Mouse (Mus musculus): Measurements from ENCODE around the gene Baat.
"Not testable (repeated sequence)": the region's sequence is repeated elsewhere in the genome, so short reads cannot be mapped to it uniquely, and the experiment has no call there.

Gene Baat

DNA sequence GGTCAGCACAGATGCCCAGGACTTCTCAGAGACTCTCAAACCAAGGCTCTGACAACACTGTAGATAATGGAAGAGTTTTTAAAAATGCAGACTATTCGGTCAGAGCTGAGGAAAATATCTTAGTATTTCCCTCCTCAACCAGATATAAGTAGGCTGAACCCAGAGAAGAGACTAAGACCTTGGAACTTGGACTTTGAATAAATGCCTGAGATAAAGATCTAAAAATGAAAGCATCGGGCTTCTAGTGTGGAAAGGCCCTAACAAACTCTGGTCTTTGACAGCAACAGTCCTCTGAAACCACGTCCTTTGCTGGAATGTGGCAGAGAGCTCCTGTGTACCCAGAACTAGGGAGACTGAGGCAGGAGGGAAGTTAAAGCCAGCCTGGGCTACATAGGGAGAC is at the start of gene Baat:
Baat (minus strand) TSS at position 172 of the 400 bp plus-strand sequence.
- no peak for DNase-seq (ENCODE audit: low read depth, low spot score)

DNA sequence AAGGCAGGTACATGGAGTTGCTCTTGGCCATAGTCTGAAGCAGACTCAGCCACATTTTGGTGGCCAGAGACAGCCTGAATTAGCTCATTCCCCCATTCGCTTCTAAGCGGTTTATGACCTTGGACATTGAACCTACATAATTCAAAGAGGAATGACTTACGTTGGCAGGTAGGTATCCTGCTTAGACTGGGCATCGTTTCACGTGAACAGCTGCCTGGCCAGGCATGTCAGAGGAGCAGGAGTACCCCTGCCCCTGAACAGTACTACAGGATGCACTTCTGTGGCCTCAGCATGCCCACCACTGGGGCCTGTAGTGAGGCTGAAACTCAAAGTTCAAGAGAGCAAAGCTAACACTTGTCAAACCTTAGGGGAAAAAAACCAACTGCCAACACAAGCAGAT is 47.0 kb upstream of the Baat start:
- DNase-seq (ENCODE audit: low read depth, low spot score) = no peak

DNA sequence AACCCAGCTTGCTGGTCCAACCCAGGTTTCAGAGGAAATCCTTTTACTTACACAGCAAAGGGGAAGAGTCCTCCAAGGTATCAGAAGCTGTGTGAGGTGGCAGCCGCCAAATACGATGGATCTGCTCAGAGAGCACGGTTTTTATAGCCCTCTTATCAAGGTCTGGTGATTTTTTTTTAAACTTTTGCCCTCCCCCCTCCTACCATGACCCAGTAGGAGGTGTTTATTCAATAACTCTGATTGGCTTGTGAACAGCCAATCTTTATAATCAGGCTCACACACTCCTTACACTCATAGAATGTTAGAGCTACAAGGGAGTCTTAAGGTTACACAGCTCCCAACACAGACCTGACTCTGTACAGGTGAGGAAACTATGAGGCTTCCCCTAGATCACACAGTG is 43.0 kb upstream of the Baat start, which contains the start of gene Aldob:
Aldob (minus strand) TSS at position 164 of the 400 bp plus-strand sequence.
- DNase-seq (ENCODE audit: low read depth, low spot score) = no peak

DNA sequence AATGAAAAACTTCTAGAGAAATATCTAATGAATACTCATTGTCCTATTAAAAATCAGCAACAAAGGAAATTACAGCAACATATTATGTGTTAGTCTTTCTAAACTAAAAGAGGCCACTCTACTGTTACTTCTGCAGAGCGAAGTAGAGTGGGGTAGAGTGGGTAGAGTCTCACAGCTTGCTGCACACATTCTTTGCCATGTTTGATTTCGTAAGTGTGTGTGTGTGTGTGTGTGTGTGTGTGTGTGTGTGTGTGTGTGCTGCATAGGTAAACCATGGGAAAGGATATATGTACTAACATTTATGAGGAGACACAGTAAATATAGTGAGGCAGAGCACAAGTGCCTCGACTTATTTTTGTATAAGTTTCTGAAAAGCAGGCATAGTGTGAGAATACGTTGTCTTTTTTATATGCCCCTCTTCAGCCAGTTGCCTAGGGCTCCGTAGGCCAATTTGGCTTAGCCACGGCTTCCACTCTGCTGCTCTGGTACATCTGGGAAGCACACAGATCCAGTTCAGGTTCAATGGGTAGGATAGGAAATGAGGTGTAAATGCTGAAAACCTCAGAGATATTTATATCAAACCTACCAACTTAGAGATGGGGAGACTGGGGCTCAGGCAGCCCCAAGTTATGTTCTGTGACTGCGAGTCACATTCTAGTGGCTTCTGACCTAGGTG is 41.3 kb upstream of the Baat start:
- no peak for DNase-seq (ENCODE audit: low read depth, low spot score)

DNA sequence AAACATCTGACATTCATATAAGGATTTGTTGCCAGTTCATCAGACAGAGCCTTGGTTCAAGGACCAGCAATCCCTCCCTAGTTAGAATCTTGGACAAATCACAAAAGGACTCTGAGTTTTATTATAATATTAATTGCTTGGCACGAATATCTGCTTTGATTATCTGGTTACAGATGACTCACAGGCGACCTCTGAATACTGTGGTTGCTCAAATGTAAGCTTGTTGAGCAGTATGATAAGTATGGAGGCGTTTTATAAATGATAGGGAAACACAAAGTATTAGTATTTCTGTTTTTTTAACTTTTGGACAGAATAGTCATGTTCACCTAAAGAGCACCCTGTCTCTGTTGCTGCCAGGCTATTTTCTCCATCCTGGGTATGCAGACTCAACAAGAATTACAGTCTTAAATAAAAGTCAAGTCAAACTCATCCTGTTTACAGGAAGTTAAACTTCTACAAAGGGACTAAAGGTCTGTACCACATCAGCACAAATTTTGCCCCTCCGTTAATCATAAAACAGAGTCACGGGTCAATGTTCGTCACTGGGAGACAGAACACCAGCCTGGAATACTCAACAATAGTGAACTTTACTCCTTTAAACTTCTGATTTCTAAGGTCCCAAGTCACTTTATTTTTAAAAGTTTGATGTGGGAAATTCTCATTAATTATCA is 40.7 kb upstream of the Baat start:
- DNase-seq (ENCODE audit: low read depth, low spot score) = no peak

DNA sequence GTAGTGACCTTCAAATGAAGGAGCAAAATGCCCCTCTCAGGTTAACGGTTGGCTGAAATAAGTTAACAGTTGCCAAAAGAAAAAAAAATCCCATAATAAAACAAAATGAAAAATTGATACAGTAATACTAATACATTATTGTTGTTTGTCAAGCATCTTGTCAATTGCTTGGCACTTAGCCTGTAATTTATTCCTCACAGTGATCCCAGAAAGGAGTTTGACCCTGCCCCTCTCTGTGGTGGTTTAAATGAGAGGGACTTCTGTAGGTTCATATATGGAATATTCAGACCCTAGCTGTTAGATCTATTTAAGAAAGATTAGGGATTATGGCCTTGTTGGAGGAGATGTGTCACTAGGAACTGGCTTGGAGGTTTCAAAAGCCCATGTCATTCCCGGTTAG is 39.7 kb upstream of the Baat start:
- no peak for DNase-seq (ENCODE audit: low read depth, low spot score)

DNA sequence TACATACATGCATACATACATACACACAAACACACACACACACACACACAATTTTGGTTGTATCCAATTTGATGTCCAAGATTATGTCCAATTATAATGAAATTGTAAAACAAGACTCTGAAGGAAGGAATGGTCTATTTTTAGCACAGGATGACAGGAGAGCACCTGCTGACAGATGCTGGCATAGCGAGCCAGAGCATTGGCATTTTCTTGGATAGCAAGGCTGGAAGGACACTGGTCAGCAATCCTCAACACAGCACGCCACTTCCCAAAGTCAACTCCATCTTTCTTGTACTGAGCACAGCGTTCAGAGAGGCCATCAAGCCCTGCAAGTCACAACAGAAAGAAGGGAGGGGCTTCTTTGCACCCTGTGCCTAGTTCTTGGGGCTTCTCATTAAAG is 34.6 kb upstream of the Baat start:
- DNase-seq (ENCODE audit: low read depth, low spot score) = no peak

DNA sequence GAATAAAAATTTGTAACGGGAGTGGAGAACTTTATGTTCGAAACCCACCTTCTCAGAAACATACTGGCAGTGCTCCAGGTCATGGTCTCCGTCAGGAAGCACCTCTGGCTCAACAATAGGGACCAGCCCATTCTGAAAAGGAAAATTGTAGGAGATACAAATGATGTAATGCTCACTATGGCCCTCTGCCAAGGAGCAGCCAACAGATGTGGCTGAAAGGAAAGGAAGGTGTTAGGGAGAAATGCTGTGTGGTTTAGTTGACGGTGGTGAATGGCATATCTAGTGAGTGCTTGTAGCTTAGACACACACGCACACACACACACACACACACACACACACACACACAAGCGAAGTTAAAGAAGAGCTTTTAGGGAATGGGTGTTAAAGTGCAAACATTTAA is 33.3 kb upstream of the Baat start:
- no peak for DNase-seq (ENCODE audit: low read depth, low spot score)

DNA sequence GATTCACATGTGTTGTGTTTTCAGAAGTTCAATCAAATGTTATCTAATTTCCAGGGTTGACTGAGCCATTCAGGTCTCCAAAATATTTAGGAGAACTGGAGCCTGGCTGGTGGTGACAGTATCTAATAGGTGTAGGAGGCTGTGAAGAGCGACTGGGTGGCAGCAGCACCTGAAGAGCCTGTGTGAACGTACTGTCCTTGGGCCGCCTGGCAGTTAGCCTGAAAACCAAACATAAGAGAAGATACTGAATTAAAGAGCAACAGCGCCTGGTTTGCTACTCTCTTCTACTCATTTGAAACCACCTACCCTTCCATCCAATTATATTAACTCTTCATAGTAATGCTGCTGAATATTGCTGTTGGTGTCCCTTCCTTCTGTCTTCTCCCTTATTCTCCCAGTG is 30.3 kb upstream of the Baat start:
- DNase-seq (ENCODE audit: low read depth, low spot score) = no peak

DNA sequence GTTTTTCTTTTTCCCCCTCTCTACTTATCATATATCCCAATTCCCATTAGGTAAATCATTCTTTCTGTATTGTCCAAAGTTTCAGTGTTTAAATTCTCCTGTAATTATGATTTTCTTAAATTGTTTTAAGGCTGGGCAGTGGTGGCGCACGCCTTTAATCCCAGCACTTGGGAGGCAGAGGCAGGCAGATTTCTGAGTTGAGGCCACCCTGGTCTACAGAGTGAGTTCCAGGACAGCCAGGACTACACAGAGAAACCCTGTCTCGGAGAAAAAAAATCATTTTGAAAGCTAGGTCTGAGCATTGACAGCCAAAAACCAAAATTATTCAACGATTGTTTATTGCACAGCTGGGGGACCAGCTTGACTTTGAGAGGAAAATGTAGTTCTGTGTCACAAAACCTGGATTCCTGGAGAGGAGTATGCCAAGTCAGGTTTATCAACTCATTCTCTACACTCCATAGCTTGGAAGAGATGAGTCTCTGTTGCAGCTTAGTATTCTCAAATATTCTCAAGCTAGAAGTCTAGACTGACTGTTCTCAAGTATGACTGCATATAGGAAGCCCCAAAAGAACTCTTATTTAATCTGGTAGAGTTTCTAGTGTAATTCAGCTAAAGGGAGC is 29.4 kb upstream of the Baat start:
- no peak for DNase-seq (ENCODE audit: low read depth, low spot score)

DNA sequence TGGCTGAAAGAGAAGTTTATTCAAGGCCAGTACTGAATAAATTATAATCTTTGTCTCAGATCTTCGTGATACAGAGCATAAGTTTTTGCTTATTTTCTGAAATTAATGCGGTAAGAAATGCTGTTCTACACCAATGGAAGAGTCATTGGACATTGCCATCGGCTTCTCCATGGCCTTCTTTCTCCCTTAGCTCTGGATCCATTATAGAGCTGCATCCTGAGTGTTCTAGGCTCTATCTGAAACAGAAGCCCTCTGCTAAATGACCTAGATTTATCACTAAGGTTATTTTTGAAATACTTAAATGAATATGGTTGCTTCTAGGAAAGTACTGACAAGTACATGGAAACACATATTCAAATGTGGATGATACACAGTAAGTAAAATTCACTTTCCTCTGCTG is 28.7 kb upstream of the Baat start:
- no peak for DNase-seq (ENCODE audit: low read depth, low spot score)

DNA sequence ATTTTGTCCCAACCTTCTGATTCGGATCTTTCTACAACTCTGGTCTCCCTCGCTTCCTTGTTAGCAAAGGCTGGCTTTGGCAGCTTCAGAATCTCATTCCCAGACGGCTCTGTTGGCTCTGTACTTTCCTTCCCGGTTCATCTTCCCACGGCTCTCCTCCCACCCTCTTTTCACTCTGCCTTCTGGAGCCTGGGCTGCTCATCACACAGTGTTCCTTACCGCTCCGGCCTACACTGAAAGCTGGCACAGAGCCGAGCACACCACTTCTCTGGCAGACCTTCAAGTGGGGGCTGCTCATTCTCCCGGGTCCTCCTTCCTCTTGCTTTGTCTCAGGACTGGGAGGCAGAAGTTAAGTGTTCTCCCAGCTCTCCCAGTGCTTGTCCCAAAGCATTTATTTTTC is 16.2 kb upstream of the Baat start:
- no peak for DNase-seq (ENCODE audit: low read depth, low spot score)

DNA sequence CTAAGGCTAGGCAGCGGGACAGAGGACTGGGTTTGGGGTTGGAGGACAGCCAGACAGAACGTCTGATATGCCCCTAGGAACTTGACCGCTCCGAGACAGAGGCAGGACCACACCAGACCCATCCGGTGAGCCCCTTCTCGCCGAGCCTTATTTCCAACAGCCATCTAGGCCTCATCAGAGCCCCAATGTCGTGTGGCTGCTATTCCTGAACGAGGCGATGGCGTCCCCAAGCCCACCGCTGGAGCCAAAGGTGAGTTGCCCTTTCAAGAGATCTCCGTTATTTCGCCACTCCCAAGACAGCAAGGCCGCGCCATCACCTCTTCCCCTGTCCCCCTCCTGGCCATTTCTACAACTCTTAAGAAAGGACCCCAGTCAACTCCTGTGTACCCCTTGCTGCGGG is 15.0 kb upstream of the Baat start:
- DNase-seq (ENCODE audit: low read depth, low spot score) = no peak

DNA sequence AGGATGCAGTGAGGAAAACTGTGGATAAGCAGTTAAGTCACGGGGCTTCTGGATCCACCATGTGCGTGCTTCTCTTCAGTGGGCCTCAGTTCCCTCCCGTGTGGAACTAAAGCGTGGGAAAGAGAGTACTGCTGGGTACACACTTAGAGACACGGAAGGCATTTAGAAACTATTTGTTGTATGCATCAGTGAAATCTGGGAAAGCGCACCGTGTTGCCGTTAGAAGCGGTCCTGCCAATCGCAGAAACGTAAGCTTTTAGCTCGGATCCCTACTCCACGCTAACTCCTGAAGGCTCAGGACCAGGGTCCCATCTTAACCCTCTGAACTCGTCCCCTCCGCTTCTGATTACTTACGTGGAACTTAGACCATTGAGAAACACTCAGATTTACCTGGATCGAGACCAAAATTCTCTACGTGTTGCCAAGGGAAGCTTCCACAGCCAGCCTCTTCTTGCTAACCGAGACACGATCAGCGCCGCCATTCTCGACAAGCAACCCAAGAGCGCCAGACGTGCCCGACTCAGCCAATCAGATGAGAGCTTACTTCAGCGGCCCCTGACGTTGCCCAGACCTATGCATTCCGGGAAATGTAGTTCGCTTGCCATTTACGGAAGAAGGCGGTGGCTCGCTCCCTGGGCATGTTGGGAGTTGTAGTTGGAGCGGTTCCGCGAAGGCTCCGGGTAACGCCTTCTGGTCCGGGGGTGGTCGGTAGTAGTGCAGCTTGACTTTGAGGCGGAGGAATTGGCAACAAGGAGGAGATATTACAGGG is 14.4 kb upstream of the Baat start, which contains the start of the genes Mrpl50 and Zfp189:
Mrpl50 (minus strand) TSS at position 522 of the 769 bp plus-strand sequence.
Zfp189 (plus strand) TSS at position 605 of the 769 bp plus-strand sequence.
- peak; percentile 98 for DNase-seq (ENCODE audit: low read depth, low spot score)

DNA sequence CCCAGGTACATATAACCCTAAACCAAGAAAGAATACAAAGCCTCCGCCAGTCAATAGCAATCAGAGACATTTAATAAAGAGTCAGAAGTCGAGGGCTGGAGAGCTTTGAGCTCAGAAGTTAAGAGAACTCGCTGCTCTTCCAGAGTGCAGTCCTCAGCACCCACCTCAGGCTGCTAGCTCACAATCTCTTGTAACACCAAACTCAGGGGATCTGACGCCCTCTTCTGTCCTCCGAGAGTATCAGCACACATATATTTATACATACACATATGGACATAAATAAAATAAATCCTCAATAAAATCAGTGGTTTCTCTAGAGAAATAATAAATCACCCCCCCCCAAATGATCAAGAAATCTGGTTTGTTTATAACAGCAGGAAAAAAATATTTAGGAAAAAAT is 13.1 kb upstream of the Baat start:
- DNase-seq (ENCODE audit: low read depth, low spot score) = peak; percentile 87

DNA sequence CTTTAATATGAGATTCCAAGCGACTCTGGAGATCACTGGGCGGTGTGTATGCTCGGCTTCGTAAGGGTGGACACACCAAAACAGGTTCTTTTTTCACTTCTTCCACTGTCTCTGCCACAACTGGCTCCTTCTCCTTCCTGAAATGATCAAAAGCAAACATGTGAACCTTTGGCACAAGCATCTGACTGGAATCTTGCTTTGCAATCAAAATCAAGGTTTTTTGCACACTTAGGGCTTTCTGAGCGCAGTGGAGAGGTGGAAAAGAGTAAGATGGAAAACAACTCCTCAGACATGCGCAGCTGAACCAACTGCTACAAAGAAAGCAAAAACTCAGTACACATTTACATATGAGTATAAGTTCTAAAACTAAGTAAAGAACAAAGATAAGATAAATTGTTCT is 8.1 kb upstream of the Baat start:
- no peak for DNase-seq (ENCODE audit: low read depth, low spot score)

DNA sequence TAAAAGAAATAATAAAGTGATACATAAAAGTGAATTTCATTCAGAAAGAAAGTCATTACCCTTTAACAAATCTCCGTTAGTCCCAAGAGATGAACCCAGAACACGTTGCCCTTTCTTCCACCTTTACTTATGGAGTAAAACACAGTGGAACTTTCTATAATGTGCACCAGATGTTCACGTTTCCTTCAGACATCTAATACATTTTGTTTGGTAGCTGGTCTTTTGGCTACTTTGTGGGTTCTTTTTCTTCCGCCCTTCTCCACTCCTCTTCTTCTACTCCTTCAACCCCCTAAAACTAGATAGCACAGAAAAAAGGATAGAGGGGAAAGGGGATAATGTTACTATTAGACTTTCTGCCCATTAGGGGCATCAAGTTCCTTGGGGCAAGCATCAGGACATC is 6.3 kb upstream of the Baat start:
- no peak for DNase-seq (ENCODE audit: low read depth, low spot score)

DNA sequence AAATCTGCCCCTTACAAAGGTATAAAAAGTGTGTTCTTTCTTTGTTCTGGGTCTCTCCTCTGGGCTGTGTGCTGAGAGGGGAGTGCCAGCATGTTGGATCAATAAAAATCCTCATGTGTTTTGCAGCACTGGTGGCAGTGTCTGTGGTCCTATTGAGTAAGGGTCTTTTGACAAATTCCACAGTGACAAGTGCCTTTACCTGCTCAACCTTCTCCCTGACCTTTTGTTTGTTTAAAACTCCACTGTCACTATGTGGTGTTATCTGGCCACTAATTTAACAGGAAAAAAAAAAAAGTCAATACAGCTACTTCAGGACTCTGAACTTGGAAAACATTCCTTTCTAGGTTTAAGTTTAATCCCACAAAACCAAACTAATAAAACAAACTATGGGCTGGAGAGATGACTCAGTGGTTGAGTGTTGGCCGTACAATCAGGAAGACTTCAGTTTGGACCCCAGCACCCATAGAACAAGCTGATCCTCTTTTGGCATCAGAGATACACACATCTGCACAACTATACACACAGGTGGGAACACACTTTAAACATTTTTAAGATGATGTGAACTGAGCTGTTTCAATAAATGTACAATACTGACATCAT is 4.0 kb upstream of the Baat start:
- not testable (repeated sequence) for DNase-seq (ENCODE audit: low read depth, low spot score)

DNA sequence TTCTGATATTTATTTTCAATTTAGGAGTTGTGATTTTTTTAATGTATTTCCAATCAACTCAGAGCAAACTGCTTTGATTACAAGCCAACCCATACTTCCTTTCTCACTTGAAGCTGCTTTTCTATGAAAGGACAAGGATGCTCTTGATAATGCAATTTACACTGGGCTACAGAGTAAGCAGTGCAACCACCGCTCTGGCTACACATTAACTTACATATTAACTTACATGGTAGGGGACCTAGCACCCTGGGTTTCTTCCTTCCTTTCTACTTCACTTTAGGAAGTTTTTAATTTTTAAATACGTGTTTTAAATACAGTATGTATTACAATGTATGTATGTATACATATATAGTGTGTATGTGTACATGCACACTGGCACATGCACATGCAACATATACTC is 2.8 kb upstream of the Baat start:
- DNase-seq (ENCODE audit: low read depth, low spot score) = no peak

DNA sequence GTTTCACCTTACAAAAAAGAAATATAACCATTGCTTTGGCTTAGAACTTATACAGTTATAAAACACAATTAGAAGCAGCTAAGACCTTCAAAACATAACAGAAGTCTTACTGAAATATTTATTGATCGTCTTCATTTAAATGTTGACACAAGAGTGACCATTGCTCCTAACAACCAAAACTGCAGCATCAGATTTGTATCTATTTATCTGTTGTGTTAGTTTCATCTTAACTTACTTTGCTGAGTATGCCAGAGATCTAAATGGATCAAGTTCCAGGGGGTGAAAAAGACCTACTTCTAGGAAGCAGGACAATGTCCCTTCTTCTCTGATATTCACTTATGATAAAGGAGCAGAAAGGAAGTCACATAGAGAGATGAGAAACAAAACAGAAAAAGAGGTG is 2.8 kb downstream of the Baat start:
- no peak for DNase-seq (ENCODE audit: low read depth, low spot score)

DNA sequence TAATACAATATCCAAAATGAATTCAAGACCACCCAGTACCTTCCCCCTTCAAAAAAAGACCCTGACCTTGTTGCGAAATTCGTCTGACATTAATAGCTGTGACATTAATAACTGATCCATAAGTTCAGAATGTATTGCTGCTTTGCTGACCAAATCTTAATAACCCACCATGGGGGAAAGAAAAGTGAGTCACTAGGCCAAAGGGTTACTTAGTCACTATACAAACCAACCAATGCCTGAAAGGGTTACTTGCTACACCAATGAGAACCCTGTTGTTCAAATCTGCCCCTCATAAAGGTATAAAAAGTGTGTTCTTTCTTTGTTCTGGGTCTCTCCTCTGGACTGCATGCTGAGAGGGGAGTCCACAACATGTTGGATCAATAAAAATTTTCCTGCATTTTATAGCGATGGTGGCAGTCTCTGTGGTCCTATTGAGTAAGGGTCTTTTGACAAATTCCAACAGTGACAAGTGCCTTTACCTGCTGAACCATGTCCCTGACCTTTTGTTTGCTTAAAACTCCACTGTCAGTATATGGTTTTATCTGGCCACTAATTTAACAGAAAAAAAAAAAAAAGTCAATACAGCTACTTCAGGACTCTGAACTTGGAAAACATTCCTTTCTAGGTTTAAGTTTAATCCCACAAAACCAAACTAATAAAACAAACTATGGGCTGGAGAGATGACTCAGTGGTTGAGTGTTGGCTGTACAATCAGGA is 20.3 kb downstream of the Baat start:
- not testable (repeated sequence) for DNase-seq (ENCODE audit: low read depth, low spot score)
